Mouse (Mus musculus): ENCODE measurements around the gene Wipf3. TPM values are rescaled to one million over a fixed set of nuclear protein-coding genes. Genes with fewer than 3 reads are reported as not detected.

Wipf3 gene
- polyA plus RNA-seq, 1 experiment, result 0.20 TPM

- TF ChIP-seq CTCF (IDR thresholded peaks at IDR 0.05; ENCODE audit: extremely low read depth, insufficient read depth, insufficient read length, insufficient replicate concordance) (no peak), POLR2A (IDR thresholded peaks at IDR 0.05; ENCODE audit: low read depth, low read length) (no peak)
- no peaks in the 10 kb centered on the region for H3K27me3 ChIP-seq (ENCODE audit: control insufficient read depth, insufficient read depth, low read length)
- WGBS, result 86% methylated on average over 7 of the region's 7 CpGs
- H3K36me3 ChIP-seq (ENCODE audit: control insufficient read depth, insufficient read depth, low read length), result no peaks in the 10 kb centered on the region
- no peaks in the 10 kb centered on the region for H3K4me1 ChIP-seq (ENCODE audit: control insufficient read depth, insufficient read depth, insufficient read length)
- no peak for DNase-seq (ENCODE audit: low read depth in 1 of 2, low spot score in 2 of 2)
- no peak overlapping the region for H3K27ac ChIP-seq (ENCODE audit: insufficient read depth, low read length)
- H3K4me3 ChIP-seq (ENCODE audit: extremely low read depth, insufficient read depth, insufficient read length), result no peak overlapping the region
Observed at GRCm38 (mm10) chr6:54388690-54389275, 40.6 kb upstream of the Wipf3 start.

GRCm38 (mm10) chr6:54391765-54392164 is 37.6 kb upstream of the Wipf3 start:
- H3K27ac ChIP-seq (ENCODE audit: insufficient read depth, low read length), result no peak overlapping the region
- DNase-seq (ENCODE audit: low read depth in 1 of 2, low spot score in 2 of 2), result no peak
- 4% methylated on average over 3 of the region's 3 CpGs for WGBS
- no peak for TF ChIP-seq CTCF (IDR thresholded peaks at IDR 0.05; ENCODE audit: extremely low read depth, insufficient read depth, insufficient read length, insufficient replicate concordance)
- TF ChIP-seq POLR2A (IDR thresholded peaks at IDR 0.05; ENCODE audit: low read depth, low read length), result no peak
- no peak overlapping the region for H3K4me3 ChIP-seq (ENCODE audit: extremely low read depth, insufficient read depth, insufficient read length)
- no peaks in the 10 kb centered on the region for H3K36me3 ChIP-seq (ENCODE audit: control insufficient read depth, insufficient read depth, low read length)
- no peaks in the 10 kb centered on the region for H3K27me3 ChIP-seq (ENCODE audit: control insufficient read depth, insufficient read depth, low read length)
- H3K4me1 ChIP-seq (ENCODE audit: control insufficient read depth, insufficient read depth, insufficient read length), result no peaks in the 10 kb centered on the region

- Histone ChIP-seq H3K27me3 (ENCODE audit: control insufficient read depth, insufficient read depth, low read length) (no peaks in the 10 kb centered on the region), H3K36me3 (ENCODE audit: control insufficient read depth, insufficient read depth, low read length) (no peaks in the 10 kb centered on the region), H3K27ac (ENCODE audit: insufficient read depth, low read length) (no peak overlapping the region), H3K4me3 (ENCODE audit: extremely low read depth, insufficient read depth, insufficient read length) (no peak overlapping the region), H3K4me1 (ENCODE audit: control insufficient read depth, insufficient read depth, insufficient read length) (no peaks in the 10 kb centered on the region)
- TF ChIP-seq CTCF (IDR thresholded peaks at IDR 0.05; ENCODE audit: extremely low read depth, insufficient read depth, insufficient read length, insufficient replicate concordance) (no peak), POLR2A (IDR thresholded peaks at IDR 0.05; ENCODE audit: low read depth, low read length) (no peak)
- no peak for DNase-seq (ENCODE audit: low read depth in 1 of 2, low spot score in 2 of 2)
- 82% methylated on average over 6 of the region's 6 CpGs for WGBS
Observed at GRCm38 (mm10) chr6:54393886-54394285, 35.5 kb upstream of the Wipf3 start.

GRCm38 (mm10) chr6:54399194-54399923 is 30.0 kb upstream of the Wipf3 start:
- WGBS, result 47% methylated on average over 11 of the region's 11 CpGs
- Histone ChIP-seq H3K4me3 (ENCODE audit: extremely low read depth, insufficient read depth, insufficient read length) (no peak overlapping the region), H3K36me3 (ENCODE audit: control insufficient read depth, insufficient read depth, low read length) (no peaks in the 10 kb centered on the region), H3K27ac (ENCODE audit: insufficient read depth, low read length) (no peak overlapping the region), H3K27me3 (ENCODE audit: control insufficient read depth, insufficient read depth, low read length) (no peaks in the 10 kb centered on the region), H3K4me1 (ENCODE audit: control insufficient read depth, insufficient read depth, insufficient read length) (no peaks in the 10 kb centered on the region)
- TF ChIP-seq POLR2A (IDR thresholded peaks at IDR 0.05; ENCODE audit: low read depth, low read length), result no peak
- no peak for TF ChIP-seq CTCF (IDR thresholded peaks at IDR 0.05; ENCODE audit: extremely low read depth, insufficient read depth, insufficient read length, insufficient replicate concordance)
- DNase-seq (ENCODE audit: low read depth in 1 of 2, low spot score in 2 of 2), result no peak

- Histone ChIP-seq H3K27me3 (ENCODE audit: control insufficient read depth, insufficient read depth, low read length) (no peaks in the 10 kb centered on the region), H3K36me3 (ENCODE audit: control insufficient read depth, insufficient read depth, low read length) (no peaks in the 10 kb centered on the region), H3K27ac (ENCODE audit: insufficient read depth, low read length) (no peak overlapping the region), H3K4me1 (ENCODE audit: control insufficient read depth, insufficient read depth, insufficient read length) (no peaks in the 10 kb centered on the region), H3K4me3 (ENCODE audit: extremely low read depth, insufficient read depth, insufficient read length) (no peak overlapping the region)
- no peak for TF ChIP-seq POLR2A (IDR thresholded peaks at IDR 0.05; ENCODE audit: low read depth, low read length)
- no peak for TF ChIP-seq CTCF (IDR thresholded peaks at IDR 0.05; ENCODE audit: extremely low read depth, insufficient read depth, insufficient read length, insufficient replicate concordance)
- 84% methylated on average over 2 of the region's 2 CpGs for WGBS
- no peak for DNase-seq (ENCODE audit: low read depth in 1 of 2, low spot score in 2 of 2)
Observed at GRCm38 (mm10) chr6:54401503-54401902, 27.9 kb upstream of the Wipf3 start.

- WGBS, result 58% methylated on average over 2 of the region's 2 CpGs
- H3K4me3 ChIP-seq (ENCODE audit: extremely low read depth, insufficient read depth, insufficient read length), result no peak overlapping the region
- no peaks in the 10 kb centered on the region for H3K36me3 ChIP-seq (ENCODE audit: control insufficient read depth, insufficient read depth, low read length)
- H3K4me1 ChIP-seq (ENCODE audit: control insufficient read depth, insufficient read depth, insufficient read length), result no peaks in the 10 kb centered on the region
- H3K27ac ChIP-seq (ENCODE audit: insufficient read depth, low read length), result no peak overlapping the region
- no peak for TF ChIP-seq POLR2A (IDR thresholded peaks at IDR 0.05; ENCODE audit: low read depth, low read length)
- TF ChIP-seq CTCF (IDR thresholded peaks at IDR 0.05; ENCODE audit: extremely low read depth, insufficient read depth, insufficient read length, insufficient replicate concordance), result no peak
- no peaks in the 10 kb centered on the region for H3K27me3 ChIP-seq (ENCODE audit: control insufficient read depth, insufficient read depth, low read length)
- no peak for DNase-seq (ENCODE audit: low read depth in 1 of 2, low spot score in 2 of 2)
Observed at GRCm38 (mm10) chr6:54404916-54405315, 24.5 kb upstream of the Wipf3 start.

- WGBS, result 87% methylated on average over 5 of the region's 5 CpGs
- TF ChIP-seq CTCF (IDR thresholded peaks at IDR 0.05; ENCODE audit: extremely low read depth, insufficient read depth, insufficient read length, insufficient replicate concordance), result no peak
- no peak overlapping the region for H3K4me3 ChIP-seq (ENCODE audit: extremely low read depth, insufficient read depth, insufficient read length)
- no peak overlapping the region for H3K27ac ChIP-seq (ENCODE audit: insufficient read depth, low read length)
- no peak for DNase-seq (ENCODE audit: low read depth in 1 of 2, low spot score in 2 of 2)
- H3K4me1 ChIP-seq (ENCODE audit: control insufficient read depth, insufficient read depth, insufficient read length), result no peaks in the 10 kb centered on the region
- no peaks in the 10 kb centered on the region for H3K36me3 ChIP-seq (ENCODE audit: control insufficient read depth, insufficient read depth, low read length)
- H3K27me3 ChIP-seq (ENCODE audit: control insufficient read depth, insufficient read depth, low read length), result no peaks in the 10 kb centered on the region
Observed at GRCm38 (mm10) chr6:54406116-54406515, 23.3 kb upstream of the Wipf3 start.

Measured in spleen, adult 2 months (tissue).